Mouse (Mus musculus) CD4-positive, CD25-positive, alpha-beta regulatory T cell, adult 2 months (primary cell): ENCODE measurements around the gene Apobec3.

ENCODE experiments used
- DNase-seq: peaks from one replicate; pipeline ENCODE4 v3.0.0-alpha.2; 2012; ENCODE audit warnings: low read depth, low spot score

The Apobec3 gene

GRCm38 (mm10) chr15:79891436-79892212 lies at the start of gene Apobec3:
Gene Apobec3 (plus strand): TSS chr15:79891659.
- DNase-seq: peak; percentile 93

- no peak for DNase-seq
Observed at GRCm38 (mm10) chr15:79842985-79843384, 48.5 kb upstream of the Apobec3 start.

- no peak for DNase-seq
Observed at GRCm38 (mm10) chr15:79845986-79846385, 45.5 kb upstream of the Apobec3 start.

GRCm38 (mm10) chr15:79847100-79847499 lies 44.4 kb upstream of the Apobec3 start:
- no peak for DNase-seq

GRCm38 (mm10) chr15:79850143-79850542 lies 41.3 kb upstream of the Apobec3 start:
- DNase-seq: no peak

GRCm38 (mm10) chr15:79858979-79859378 lies 32.5 kb upstream of the Apobec3 start:
- DNase-seq: no peak

GRCm38 (mm10) chr15:79859821-79860220 lies 31.6 kb upstream of the Apobec3 start:
- DNase-seq: no peak

GRCm38 (mm10) chr15:79867260-79868002 lies 24.0 kb upstream of the Apobec3 start:
- DNase-seq: peak; percentile 35

GRCm38 (mm10) chr15:79873545-79873944 lies 17.9 kb upstream of the Apobec3 start:
- DNase-seq: no peak

GRCm38 (mm10) chr15:79873995-79874394 lies 17.5 kb upstream of the Apobec3 start:
- no peak for DNase-seq

GRCm38 (mm10) chr15:79875261-79875995 lies 16.0 kb upstream of the Apobec3 start:
- no peak for DNase-seq

GRCm38 (mm10) chr15:79878725-79879136 lies 12.7 kb upstream of the Apobec3 start:
- DNase-seq: no peak

- no peak for DNase-seq
Observed at GRCm38 (mm10) chr15:79879319-79879718, 12.1 kb upstream of the Apobec3 start.

- no peak for DNase-seq
Observed at GRCm38 (mm10) chr15:79880477-79880876, 11.0 kb upstream of the Apobec3 start.

GRCm38 (mm10) chr15:79882623-79883267 lies 8.7 kb upstream of the Apobec3 start:
- DNase-seq: peak; percentile 53

GRCm38 (mm10) chr15:79883352-79883822 lies 8.1 kb upstream of the Apobec3 start:
- peak; percentile 94 for DNase-seq

- DNase-seq: no peak
Observed at GRCm38 (mm10) chr15:79884820-79885219, 6.6 kb upstream of the Apobec3 start.

- peak; percentile 72 for DNase-seq
Observed at GRCm38 (mm10) chr15:79892213-79892541, 718 bp downstream of the Apobec3 start.

GRCm38 (mm10) chr15:79892995-79893823 lies 1.8 kb downstream of the Apobec3 start:
- DNase-seq: peak; percentile 59

- no peak for DNase-seq
Observed at GRCm38 (mm10) chr15:79893824-79894123, 2.3 kb downstream of the Apobec3 start.

GRCm38 (mm10) chr15:79894343-79894742 lies 2.9 kb downstream of the Apobec3 start:
- peak; percentile 28 for DNase-seq
